Mouse (Mus musculus) regulatory T cell (primary cell): ENCODE results near the gene Azin2.

Source experiments
- in situ Hi-C: fragments of 300-600 bp; cut with MboI, MseI; formaldehyde crosslinking; loops from one replicate; pipeline ENCODE4 v1.15.1; 2025; ENCODE audit warnings: high pct_unique_total_duplicates

Gene Azin2

GRCm38 (mm10) chr4:128978634-128979033, 16.4 kb upstream of the Azin2 start:
- in situ Hi-C loops, result no loop called here

DNA sequence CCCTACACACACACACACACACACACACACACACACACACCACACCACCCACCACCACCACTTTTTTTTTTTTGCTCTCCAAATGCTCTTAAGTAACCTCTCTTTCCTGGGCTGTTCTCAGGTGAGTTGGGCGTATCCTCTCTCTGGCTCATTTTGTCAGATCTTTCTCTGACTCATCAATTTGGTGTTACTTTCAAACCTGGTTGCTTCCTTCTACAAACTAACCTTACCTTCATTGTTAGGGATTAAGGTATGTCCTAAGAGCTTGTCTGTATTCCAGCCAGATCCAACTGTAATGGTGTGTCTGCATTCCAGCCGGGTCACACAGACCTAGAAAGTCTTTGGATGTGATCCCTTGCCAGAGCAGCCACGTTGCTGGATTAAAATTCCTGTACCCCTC, 15.0 kb upstream of the Azin2 start:
- in situ Hi-C loops, result no loop called here

GRCm38 (mm10) chr4:128976577-128976976, 14.3 kb upstream of the Azin2 start:
- in situ Hi-C loops, result no loop called here

GRCm38 (mm10) chr4:128974677-128975076, 12.4 kb upstream of the Azin2 start:
- in situ Hi-C loops, result no loop called here

DNA sequence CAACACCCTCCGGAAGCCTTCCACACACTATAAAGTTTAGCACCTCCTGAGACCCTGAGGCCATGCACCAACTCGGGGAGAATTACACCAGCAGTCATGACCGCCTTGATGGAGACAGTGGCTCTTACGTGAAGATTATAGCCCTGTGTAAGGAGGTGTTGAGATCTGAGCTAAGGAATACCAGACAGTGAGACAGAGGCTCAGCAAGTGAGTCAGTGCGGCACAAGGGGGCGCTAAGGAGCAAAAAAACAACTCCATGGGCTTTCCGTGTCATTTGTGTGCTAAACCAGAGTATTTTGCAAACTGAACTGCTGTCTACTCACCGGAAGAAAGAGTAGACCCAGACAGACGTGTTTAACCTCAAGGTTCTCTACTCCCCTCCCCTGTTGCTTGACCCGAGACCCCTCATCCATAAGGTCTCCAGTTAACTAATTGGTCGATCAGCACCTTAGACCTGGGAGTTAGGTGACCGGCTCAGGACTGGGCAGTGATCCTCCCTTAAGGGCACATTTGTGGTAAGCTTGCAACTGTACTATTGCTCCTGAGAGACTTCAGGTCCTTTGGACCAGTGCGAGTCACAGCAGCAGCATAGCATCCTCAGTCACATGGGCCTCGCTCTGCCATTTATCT, 8.9 kb upstream of the Azin2 start:
- in situ Hi-C loops, result no loop called here

GRCm38 (mm10) chr4:128970417-128970807, 8.2 kb upstream of the Azin2 start:
- in situ Hi-C loops, result no loop called here

DNA sequence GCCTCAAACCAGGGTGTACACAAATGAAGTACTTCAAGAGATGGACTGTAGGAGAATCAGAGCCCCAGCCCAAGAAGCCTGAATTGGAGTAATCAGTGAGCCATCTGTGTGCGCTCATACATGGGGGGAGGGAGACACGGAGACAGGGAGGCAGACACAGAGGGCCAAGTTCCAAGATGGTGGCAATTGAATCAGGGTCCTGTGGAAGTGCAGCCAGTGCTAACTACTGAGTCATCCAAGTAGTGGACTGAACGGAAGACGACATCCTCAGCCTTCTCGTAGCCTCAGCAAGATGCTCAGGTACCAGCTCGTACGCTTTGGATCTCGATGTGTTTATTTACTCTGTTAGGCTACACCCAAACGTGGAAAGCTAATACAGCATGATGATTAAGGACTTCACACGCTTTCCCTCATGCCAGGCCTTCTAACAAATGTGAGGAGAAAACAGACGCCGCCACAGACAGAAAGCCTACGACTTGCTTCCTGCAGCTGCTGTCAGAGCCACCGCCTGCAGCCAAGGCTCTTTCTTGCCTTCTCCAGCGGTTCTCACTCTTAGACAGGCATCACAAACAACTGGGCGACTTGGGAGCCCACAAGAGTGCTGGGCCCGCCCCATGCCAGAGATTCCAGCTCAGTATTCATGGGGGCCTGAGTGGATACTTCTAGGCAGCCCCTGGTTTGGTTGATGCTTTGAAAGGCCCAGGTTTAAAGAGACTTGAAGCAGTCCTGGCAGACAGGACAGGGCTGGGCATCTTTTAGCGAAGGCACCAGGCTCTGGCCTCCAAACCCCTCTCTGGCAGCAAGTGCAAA, 7.6 kb upstream of the Azin2 start:
- in situ Hi-C loops, result no loop called here

GRCm38 (mm10) chr4:128969081-128969480, 6.8 kb upstream of the Azin2 start:
- in situ Hi-C loops, result no loop called here

DNA sequence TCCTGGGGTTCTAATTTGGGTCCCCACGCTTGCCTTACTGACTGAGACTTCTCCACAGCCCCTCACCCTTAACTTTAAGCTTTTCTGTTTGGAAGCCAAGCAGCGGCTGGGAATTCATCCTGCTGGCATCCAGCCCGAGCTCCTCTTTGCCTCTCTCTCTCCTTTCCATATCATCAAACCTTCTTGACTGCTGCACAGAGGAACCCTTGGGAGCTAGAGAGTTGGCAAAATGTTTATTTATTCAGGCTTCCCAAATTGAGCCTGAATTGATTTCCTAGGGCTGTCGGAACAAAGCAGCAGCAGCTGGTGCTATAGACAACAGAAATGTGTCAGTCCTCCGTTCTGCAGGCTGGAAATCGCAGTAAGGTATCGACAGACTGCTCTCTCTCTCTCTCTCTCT, 4.5 kb upstream of the Azin2 start:
- in situ Hi-C loops, result no loop called here

GRCm38 (mm10) chr4:128962926-128963290, 666 bp upstream of the Azin2 start:
- in situ Hi-C loops, result no loop called here

GRCm38 (mm10) chr4:128961301-128962028, 777 bp downstream of the Azin2 start:
- in situ Hi-C loops, result no loop called here

GRCm38 (mm10) chr4:128959676-128960075, 2.6 kb downstream of the Azin2 start:
- in situ Hi-C loops, result loop anchor here (5.0 kb wide), 1 partner anchor 128 kb away; no protein-coding TSS in a partner anchor

DNA sequence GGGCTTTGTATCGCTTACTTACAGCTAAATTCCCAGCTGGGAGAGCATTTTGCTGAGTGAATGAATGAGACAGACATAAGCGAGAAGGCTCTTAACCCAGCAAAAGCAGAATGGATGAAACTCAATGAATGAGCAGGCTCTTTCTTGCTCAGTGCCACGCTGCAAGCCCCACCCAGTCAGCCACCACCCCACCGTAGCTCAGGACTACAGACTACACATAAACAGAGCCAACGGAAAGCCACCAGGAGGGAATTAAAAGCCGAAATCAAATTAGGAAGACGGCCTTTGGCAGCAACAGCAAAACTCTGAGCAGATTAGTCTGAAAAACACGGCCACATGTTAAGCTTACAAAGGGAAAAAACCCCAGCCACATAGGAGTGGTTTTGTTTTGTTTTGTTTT, 3.4 kb downstream of the Azin2 start:
- in situ Hi-C loops, result loop anchor here (5.0 kb wide), 1 partner anchor 128 kb away; no protein-coding TSS in a partner anchor

GRCm38 (mm10) chr4:128958156-128958555, 4.1 kb downstream of the Azin2 start:
- in situ Hi-C loops, result loop anchor here (5.0 kb wide), 1 partner anchor 129 kb away; no protein-coding TSS in a partner anchor

DNA sequence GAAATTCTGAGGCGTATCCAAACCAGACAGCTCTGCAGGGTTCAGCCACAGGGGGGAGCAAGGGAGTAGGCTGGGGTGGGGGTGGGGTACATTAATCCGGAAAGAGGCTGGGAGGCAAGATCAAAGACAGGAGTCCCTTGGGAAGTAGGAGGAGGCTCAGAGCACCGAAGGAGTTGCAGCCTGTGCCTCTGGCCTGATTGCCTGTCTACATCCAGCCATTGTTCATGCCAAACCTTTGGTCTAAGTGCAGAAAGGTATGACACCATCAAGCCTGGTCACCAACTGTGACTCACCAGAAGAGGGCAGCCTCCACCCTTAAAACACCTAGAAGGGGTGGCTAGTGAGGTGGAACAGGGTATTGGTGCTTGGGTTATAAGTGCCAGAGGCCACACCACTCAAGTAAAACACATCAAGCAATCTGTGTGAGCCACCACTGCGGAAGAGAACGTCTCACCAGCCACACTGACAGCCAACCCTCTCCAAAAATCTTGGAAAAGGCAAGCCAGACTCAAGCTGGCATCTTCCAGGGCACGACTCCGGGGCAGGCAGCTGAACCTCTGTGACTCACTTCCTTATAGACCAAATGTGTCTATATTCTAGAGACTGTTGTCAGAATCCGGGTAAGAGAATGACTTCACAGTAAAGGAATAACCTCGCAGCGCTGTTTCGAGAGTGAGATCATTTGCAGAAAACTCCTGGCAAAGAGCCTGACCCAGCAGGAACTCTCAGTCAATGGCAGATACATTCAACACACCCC, 4.9 kb downstream of the Azin2 start:
- in situ Hi-C loops, result loop anchor here (5.0 kb wide), 1 partner anchor 130 kb away; no protein-coding TSS in a partner anchor

DNA sequence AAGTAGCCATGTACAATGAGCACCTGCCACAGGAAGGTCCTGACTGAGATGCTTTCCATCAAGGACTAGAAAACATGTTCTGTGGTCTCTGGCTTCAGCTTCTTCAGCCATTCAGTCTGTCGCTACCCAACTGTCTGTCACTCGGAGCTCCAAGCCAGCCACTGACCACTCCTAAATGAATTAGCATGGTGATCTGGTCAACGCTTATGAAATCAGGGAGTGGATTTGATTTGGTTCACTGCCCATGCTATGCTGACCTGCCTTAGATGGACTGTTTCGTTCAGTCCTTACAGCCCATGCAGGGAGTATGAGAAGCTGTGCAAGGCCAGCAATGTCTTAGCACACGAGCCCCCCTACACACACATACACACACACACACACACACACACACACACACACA, 8.4 kb downstream of the Azin2 start:
- in situ Hi-C loops, result no loop called here

- in situ Hi-C loops, result no loop called here
Observed at GRCm38 (mm10) chr4:128950461-128950860, 11.8 kb downstream of the Azin2 start.

- in situ Hi-C loops, result no loop called here
Observed at GRCm38 (mm10) chr4:128949470-128950005, 12.7 kb downstream of the Azin2 start.

- in situ Hi-C loops, result no loop called here
Observed at GRCm38 (mm10) chr4:128948137-128948674, 14.0 kb downstream of the Azin2 start.

GRCm38 (mm10) chr4:128947326-128947933, 14.8 kb downstream of the Azin2 start:
- in situ Hi-C loops, result no loop called here

DNA sequence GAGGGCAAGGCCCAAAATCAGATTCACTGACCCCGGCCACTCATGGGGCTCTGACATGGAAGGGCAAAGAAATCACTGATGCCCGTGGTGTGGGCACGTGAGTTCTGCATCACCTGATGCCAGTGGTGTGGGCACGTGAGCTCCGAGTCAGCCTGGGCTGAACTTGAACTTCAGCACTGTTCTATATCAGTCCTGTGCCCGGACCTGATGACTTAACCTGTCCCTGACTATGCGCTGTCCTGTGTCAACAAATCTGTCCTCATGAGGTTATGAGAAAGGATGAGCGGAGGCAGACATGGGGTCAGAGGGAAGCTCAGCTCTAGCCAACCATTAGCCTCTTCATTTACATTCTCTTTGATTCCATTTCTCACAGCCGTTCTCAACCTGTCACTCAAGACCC, 15.5 kb downstream of the Azin2 start:
- in situ Hi-C loops, result no loop called here
